Mouse (Mus musculus): Measurements from ENCODE around the gene Cpne2. TPM values are rescaled to one million over a fixed set of nuclear protein-coding genes. Genes with fewer than 3 reads are reported as not detected.

Gene Cpne2
- polyA plus RNA-seq, 1 experiment from 2014 or later = 6.3 TPM

DNA sequence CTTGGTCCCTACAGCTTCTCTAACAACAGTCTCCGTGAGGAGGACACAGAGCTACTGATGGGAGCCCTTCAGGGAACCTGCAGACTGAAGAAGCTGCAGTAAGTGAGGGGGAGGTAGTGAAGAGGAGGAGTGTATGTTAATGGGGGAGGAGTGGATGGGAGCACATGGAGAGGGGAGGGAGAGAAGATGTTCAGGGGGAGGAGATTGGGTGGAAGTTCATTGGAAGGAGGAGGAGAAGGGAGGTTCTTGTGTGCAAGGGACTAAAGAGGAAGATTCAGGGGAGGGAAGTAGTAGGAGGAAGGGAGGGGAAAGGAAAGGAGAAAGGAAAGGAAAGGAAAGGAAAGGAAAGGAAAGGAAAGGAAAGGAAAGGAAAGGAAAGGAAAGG, 16.6 kb upstream of the Cpne2 start:
- Histone ChIP-seq H3K9ac (ENCODE audit: low read length) (no peak overlapping the region), H3K9me3 (ENCODE audit: control insufficient read depth, low read length) (no peaks in the 10 kb centered on the region), H3K36me3 (ENCODE audit: control insufficient read depth, insufficient read depth, low read length) (no peaks in the 10 kb centered on the region), H3K4me1 (ENCODE audit: control insufficient read depth, insufficient read depth, low read length) (no peaks in the 10 kb centered on the region), H3K4me3 (ENCODE audit: low read depth, low read length) (no peak overlapping the region), H3K4me2 (ENCODE audit: low read depth, severe bottlenecking) (no peak overlapping the region), H3K27ac (replicated peaks; ENCODE audit: low read depth, low read length) (no peak overlapping the region), H3K27me3 (ENCODE audit: control insufficient read depth, insufficient read depth, low read length) (no peaks in the 10 kb centered on the region)
- ATAC-seq (ENCODE audit: insufficient number of reproducible peaks, low FRiP score, low TSS enrichment, low read depth) (no peak), DNase-seq (ENCODE audit: low spot score) (no peak)
- WGBS = 41% methylated on average over 1 of the region's 1 CpGs

DNA sequence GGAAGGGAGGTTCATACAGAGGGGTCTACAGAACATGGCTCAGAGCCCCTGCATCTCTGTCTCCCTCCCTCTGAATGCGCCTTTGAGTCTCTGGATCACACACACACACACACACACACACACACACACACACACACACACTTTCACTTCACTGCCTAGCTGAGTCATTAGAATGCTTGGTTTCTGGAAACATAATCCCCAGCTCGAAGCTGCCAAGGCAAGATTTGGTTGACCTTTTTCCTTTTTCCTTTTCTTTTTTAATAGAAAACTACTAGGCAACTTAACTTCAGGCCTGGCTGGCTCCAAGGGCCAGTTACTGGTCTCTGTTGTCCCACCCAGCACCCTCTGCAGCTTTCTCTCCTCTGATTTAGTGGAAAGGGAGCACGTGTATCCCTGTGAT, 16.0 kb upstream of the Cpne2 start:
- Histone ChIP-seq H3K9me3 (ENCODE audit: control insufficient read depth, low read length) (no peaks in the 10 kb centered on the region), H3K36me3 (ENCODE audit: control insufficient read depth, insufficient read depth, low read length) (no peaks in the 10 kb centered on the region), H3K9ac (ENCODE audit: low read length) (no peak overlapping the region), H3K4me1 (ENCODE audit: control insufficient read depth, insufficient read depth, low read length) (no peaks in the 10 kb centered on the region), H3K4me2 (ENCODE audit: low read depth, severe bottlenecking) (no peak overlapping the region), H3K27ac (replicated peaks; ENCODE audit: low read depth, low read length) (no peak overlapping the region), H3K27me3 (ENCODE audit: control insufficient read depth, insufficient read depth, low read length) (no peaks in the 10 kb centered on the region), H3K4me3 (ENCODE audit: low read depth, low read length) (no peak overlapping the region)
- 60% methylated on average over 2 of the region's 3 CpGs for WGBS
- ATAC-seq (ENCODE audit: insufficient number of reproducible peaks, low FRiP score, low TSS enrichment, low read depth) (no peak), DNase-seq (ENCODE audit: low spot score) (no peak)

DNA sequence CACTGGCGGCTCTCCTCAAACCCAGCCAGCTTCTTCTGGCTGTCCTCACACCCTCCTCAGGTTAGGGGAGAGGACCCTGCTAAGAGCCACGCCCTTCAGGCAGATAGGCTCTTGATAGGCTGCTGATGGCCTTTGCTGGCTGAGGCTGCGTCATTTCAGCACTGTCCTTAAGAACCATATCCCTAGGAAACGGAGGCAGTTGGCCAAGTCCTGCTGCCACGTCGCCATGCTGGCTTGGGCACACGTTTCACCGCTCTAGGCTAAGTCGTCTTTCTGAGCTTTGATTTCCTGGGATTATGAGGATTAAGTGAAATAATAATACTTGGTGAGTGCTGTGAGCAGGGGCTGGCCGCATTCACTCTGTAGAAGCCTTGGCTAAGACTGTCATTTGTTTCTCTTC, 14.5 kb upstream of the Cpne2 start:
- Histone ChIP-seq H3K4me1 (ENCODE audit: control insufficient read depth, insufficient read depth, low read length) (no peaks in the 10 kb centered on the region), H3K4me2 (ENCODE audit: low read depth, severe bottlenecking) (no peak overlapping the region), H3K9me3 (ENCODE audit: control insufficient read depth, low read length) (no peaks in the 10 kb centered on the region), H3K4me3 (ENCODE audit: low read depth, low read length) (no peak overlapping the region), H3K27ac (replicated peaks; ENCODE audit: low read depth, low read length) (no peak overlapping the region), H3K9ac (ENCODE audit: low read length) (no peak overlapping the region), H3K36me3 (ENCODE audit: control insufficient read depth, insufficient read depth, low read length) (no peaks in the 10 kb centered on the region), H3K27me3 (ENCODE audit: control insufficient read depth, insufficient read depth, low read length) (no peaks in the 10 kb centered on the region)
- WGBS = 78% methylated on average over 10 of the region's 10 CpGs
- no peak for ATAC-seq (ENCODE audit: insufficient number of reproducible peaks, low FRiP score, low TSS enrichment, low read depth)
- no peak for DNase-seq (ENCODE audit: low spot score)

DNA sequence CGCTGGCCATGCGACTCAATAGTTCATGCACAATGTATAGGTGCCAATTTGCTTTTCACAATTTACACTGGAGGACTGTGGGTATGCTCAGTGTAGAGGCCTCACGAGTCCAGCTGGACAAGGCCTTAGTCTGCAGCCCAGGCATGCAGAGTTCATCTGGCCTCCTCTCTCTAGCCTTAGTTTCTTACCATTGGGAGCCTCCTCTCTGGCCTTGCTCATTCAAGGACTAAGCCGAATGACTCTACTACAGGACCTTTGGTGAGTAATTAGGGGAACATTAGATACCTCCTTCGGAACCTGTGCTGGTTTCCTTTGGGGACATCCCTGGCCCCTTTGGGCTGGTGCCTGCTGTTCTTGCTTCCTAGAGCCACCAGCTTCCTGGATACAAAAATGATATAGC, 13.8 kb upstream of the Cpne2 start:
- DNase-seq (ENCODE audit: low spot score) (no peak), ATAC-seq (ENCODE audit: insufficient number of reproducible peaks, low FRiP score, low TSS enrichment, low read depth) (no peak)
- H3K36me3 ChIP-seq (ENCODE audit: control insufficient read depth, insufficient read depth, low read length) = no peaks in the 10 kb centered on the region
- H3K4me1 ChIP-seq (ENCODE audit: control insufficient read depth, insufficient read depth, low read length) = no peaks in the 10 kb centered on the region
- H3K4me3 ChIP-seq (ENCODE audit: low read depth, low read length) = no peak overlapping the region
- H3K9ac ChIP-seq (ENCODE audit: low read length) = no peak overlapping the region
- H3K4me2 ChIP-seq (ENCODE audit: low read depth, severe bottlenecking) = no peak overlapping the region
- 95% methylated on average over 5 of the region's 5 CpGs for WGBS
- no peaks in the 10 kb centered on the region for H3K9me3 ChIP-seq (ENCODE audit: control insufficient read depth, low read length)
- no peak overlapping the region for H3K27ac ChIP-seq (replicated peaks; ENCODE audit: low read depth, low read length)
- no peaks in the 10 kb centered on the region for H3K27me3 ChIP-seq (ENCODE audit: control insufficient read depth, insufficient read depth, low read length)

DNA sequence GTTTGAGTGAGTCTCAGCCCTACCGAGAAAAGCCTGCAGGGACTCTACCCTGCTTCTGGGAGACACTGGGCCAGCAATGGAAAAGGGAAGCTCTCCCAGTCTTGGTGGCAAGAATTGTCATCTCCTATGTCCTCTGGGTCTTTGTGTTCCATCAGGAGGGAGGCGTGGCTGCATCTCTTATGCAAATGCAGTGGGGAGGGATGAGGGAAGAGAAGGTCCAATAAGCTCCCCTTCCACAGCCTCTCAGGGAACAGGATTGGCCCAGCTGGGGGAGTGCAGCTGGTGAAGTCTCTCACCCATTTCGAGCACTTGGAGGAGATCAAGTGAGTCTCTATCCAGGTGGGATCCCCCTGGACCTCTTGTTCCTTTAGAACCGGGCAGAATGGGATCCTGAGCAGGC, 11.3 kb upstream of the Cpne2 start:
- DNase-seq (ENCODE audit: low spot score) (no peak), ATAC-seq (ENCODE audit: insufficient number of reproducible peaks, low FRiP score, low TSS enrichment, low read depth) (no peak)
- no peak overlapping the region for H3K9ac ChIP-seq (ENCODE audit: low read length)
- 70% methylated on average over 4 of the region's 4 CpGs for WGBS
- no peak overlapping the region for H3K4me3 ChIP-seq (ENCODE audit: low read depth, low read length)
- H3K27ac ChIP-seq (replicated peaks; ENCODE audit: low read depth, low read length) = no peak overlapping the region
- H3K36me3 ChIP-seq (ENCODE audit: control insufficient read depth, insufficient read depth, low read length) = no peaks in the 10 kb centered on the region
- H3K4me1 ChIP-seq (ENCODE audit: control insufficient read depth, insufficient read depth, low read length) = no peaks in the 10 kb centered on the region
- H3K9me3 ChIP-seq (ENCODE audit: control insufficient read depth, low read length) = no peaks in the 10 kb centered on the region
- H3K4me2 ChIP-seq (ENCODE audit: low read depth, severe bottlenecking) = no peak overlapping the region
- H3K27me3 ChIP-seq (ENCODE audit: control insufficient read depth, insufficient read depth, low read length) = no peaks in the 10 kb centered on the region

DNA sequence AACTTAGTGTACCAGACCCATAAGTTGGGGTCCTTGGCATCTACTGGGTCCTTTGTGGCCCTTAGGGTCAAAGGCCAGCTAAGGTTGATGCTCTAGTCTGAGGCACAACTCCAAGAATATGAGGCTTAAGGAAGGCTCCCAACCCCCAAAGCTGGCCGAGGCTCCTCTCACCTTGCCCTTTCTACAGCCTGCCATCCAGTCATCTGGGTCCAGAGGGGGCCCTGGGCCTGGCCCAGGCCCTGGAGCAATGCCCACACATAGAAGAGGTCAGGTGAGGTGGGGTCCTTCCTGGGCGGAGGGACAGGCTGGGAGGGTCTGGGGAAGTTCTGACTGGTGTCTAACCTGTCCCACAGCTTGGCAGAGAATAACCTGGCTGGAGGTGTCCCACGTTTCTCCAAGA, 10.3 kb upstream of the Cpne2 start:
- no peaks in the 10 kb centered on the region for H3K27me3 ChIP-seq (ENCODE audit: control insufficient read depth, insufficient read depth, low read length)
- no peaks in the 10 kb centered on the region for H3K4me1 ChIP-seq (ENCODE audit: control insufficient read depth, insufficient read depth, low read length)
- H3K4me2 ChIP-seq (ENCODE audit: low read depth, severe bottlenecking) = no peak overlapping the region
- WGBS = 85% methylated on average over 3 of the region's 3 CpGs
- no peak overlapping the region for H3K4me3 ChIP-seq (ENCODE audit: low read depth, low read length)
- H3K9ac ChIP-seq (ENCODE audit: low read length) = no peak overlapping the region
- no peaks in the 10 kb centered on the region for H3K36me3 ChIP-seq (ENCODE audit: control insufficient read depth, insufficient read depth, low read length)
- ATAC-seq (ENCODE audit: insufficient number of reproducible peaks, low FRiP score, low TSS enrichment, low read depth) (no peak), DNase-seq (ENCODE audit: low spot score) (no peak)
- H3K27ac ChIP-seq (replicated peaks; ENCODE audit: low read depth, low read length) = no peak overlapping the region
- H3K9me3 ChIP-seq (ENCODE audit: control insufficient read depth, low read length) = no peaks in the 10 kb centered on the region

DNA sequence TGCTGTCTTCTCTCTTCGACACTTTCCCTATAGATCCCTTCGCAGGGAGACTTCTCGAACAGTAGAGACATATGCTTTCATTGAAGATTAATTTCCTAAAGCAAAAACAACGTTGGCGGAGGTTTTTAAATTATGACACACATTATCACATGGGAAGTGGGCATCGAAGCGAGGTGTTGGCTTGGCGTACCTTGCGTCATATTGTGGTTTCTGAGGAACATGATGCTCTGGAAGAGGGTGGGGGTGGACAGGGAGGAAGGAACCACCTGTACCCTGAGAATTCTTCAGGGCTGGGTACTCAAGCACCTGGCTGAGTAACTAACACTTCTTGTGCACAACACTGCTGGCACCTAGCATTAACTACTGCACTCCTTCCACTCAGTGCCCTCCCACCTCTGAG, 8.2 kb upstream of the Cpne2 start:
- H3K27ac ChIP-seq (replicated peaks; ENCODE audit: low read depth, low read length) = no peak overlapping the region
- no peaks in the 10 kb centered on the region for H3K36me3 ChIP-seq (ENCODE audit: control insufficient read depth, insufficient read depth, low read length)
- H3K9ac ChIP-seq (ENCODE audit: low read length) = no peak overlapping the region
- H3K4me1 ChIP-seq (ENCODE audit: control insufficient read depth, insufficient read depth, low read length) = no peaks in the 10 kb centered on the region
- no peak overlapping the region for H3K4me3 ChIP-seq (ENCODE audit: low read depth, low read length)
- no peak for DNase-seq (ENCODE audit: low spot score)
- WGBS = 84% methylated on average over 9 of the region's 9 CpGs
- H3K27me3 ChIP-seq (ENCODE audit: control insufficient read depth, insufficient read depth, low read length) = no peaks in the 10 kb centered on the region
- no peaks in the 10 kb centered on the region for H3K9me3 ChIP-seq (ENCODE audit: control insufficient read depth, low read length)
- H3K4me2 ChIP-seq (ENCODE audit: low read depth, severe bottlenecking) = no peak overlapping the region
- no peak for ATAC-seq (ENCODE audit: insufficient number of reproducible peaks, low FRiP score, low TSS enrichment, low read depth)

DNA sequence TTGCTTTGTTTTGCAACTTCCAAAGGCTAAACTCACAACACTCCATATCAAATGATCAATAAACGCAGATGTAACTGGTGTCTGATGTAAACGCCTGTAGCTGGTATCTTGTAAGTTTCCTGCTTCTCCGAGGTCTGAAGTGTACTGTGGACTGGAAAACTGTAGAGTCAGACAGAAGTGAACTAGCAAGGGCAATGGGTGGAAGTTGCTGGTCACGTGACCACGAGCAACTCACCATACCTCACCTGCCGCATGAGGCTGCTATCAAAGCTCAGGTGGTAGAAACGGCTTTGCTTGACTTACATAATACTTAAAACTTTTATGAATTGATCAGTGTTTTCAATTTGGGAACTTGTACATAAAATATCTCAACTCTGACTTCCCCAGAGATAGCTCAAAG, 5.6 kb upstream of the Cpne2 start:
- H3K9ac ChIP-seq (ENCODE audit: low read length) = no peak overlapping the region
- H3K36me3 ChIP-seq (ENCODE audit: control insufficient read depth, insufficient read depth, low read length) = no peaks in the 10 kb centered on the region
- no peak for ATAC-seq (ENCODE audit: insufficient number of reproducible peaks, low FRiP score, low TSS enrichment, low read depth)
- 81% methylated on average over 7 of the region's 7 CpGs for WGBS
- peaks cover 5% of the 10 kb centered on the region; the same call in 1 of the 2 replicates for H3K27me3 ChIP-seq (ENCODE audit: control insufficient read depth, insufficient read depth, low read length)
- H3K27ac ChIP-seq (replicated peaks; ENCODE audit: low read depth, low read length) = no peak overlapping the region
- DNase-seq (ENCODE audit: low spot score) = no peak
- H3K4me3 ChIP-seq (ENCODE audit: low read depth, low read length) = no peak overlapping the region
- H3K4me2 ChIP-seq (ENCODE audit: low read depth, severe bottlenecking) = no peak overlapping the region
- H3K9me3 ChIP-seq (ENCODE audit: control insufficient read depth, low read length) = no peaks in the 10 kb centered on the region
- no peaks in the 10 kb centered on the region for H3K4me1 ChIP-seq (ENCODE audit: control insufficient read depth, insufficient read depth, low read length)

DNA sequence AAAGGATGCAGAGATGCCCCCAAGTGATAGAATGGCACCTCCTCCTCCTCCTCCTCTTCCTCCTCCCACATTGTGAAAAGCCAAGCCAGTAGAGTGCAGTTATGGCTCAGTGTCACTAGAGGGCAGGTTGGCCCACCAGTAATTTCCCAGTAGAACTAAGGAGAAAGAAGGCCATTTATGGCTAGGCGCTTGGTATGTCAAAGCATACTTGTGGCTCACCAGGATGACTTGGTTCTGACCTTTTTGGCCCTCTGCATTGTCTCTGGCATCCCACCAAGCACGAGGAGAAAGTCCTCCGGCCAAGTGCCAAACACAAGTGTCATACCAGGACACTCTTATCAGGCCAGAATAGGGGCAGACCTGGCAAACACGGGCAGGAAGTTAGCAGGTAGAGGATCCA, 4.5 kb upstream of the Cpne2 start:
- H3K4me1 ChIP-seq (ENCODE audit: control insufficient read depth, insufficient read depth, low read length) = no peaks in the 10 kb centered on the region
- H3K27ac ChIP-seq (replicated peaks; ENCODE audit: low read depth, low read length) = no peak overlapping the region
- no peak overlapping the region for H3K4me2 ChIP-seq (ENCODE audit: low read depth, severe bottlenecking)
- H3K4me3 ChIP-seq (ENCODE audit: low read depth, low read length) = no peak overlapping the region
- peaks cover 9% of the 10 kb centered on the region; the same call in 1 of the 2 replicates for H3K27me3 ChIP-seq (ENCODE audit: control insufficient read depth, insufficient read depth, low read length)
- H3K9ac ChIP-seq (ENCODE audit: low read length) = no peak overlapping the region
- no peak for ATAC-seq (ENCODE audit: insufficient number of reproducible peaks, low FRiP score, low TSS enrichment, low read depth)
- 52% methylated on average over 4 of the region's 4 CpGs for WGBS
- no peaks in the 10 kb centered on the region for H3K36me3 ChIP-seq (ENCODE audit: control insufficient read depth, insufficient read depth, low read length)
- peak; percentile 33 for DNase-seq (ENCODE audit: low spot score)
- H3K9me3 ChIP-seq (ENCODE audit: control insufficient read depth, low read length) = no peaks in the 10 kb centered on the region

Measured in limb, embryonic 11.5 days (tissue).